Mouse (Mus musculus): ENCODE results near the gene Amph.

Gene Amph

GRCm38 (mm10) chr13:19147468-19147867 is 199.5 kb downstream of the Amph start:
- no peak for DNase-seq

- no peak for DNase-seq
Measured at GRCm38 (mm10) chr13:19149574-19149973, 201.6 kb downstream of the Amph start.

GRCm38 (mm10) chr13:19150438-19151301 is 202.7 kb downstream of the Amph start:
- DNase-seq: no peak

GRCm38 (mm10) chr13:19152126-19152525 is 204.1 kb downstream of the Amph start:
- DNase-seq: no peak

GRCm38 (mm10) chr13:19158484-19158883 is 210.5 kb downstream of the Amph start:
- peak in 1 of 2 experiments; percentile 40 for DNase-seq

GRCm38 (mm10) chr13:19160616-19161015 is 212.6 kb downstream of the Amph start:
- DNase-seq: no peak

- no peak for DNase-seq
Measured at GRCm38 (mm10) chr13:19161111-19161510, 213.1 kb downstream of the Amph start.

- DNase-seq: peak; percentile 42 to 53
Measured at GRCm38 (mm10) chr13:19162120-19162519, 214.1 kb downstream of the Amph start.

GRCm38 (mm10) chr13:19177662-19178259 is 229.8 kb downstream of the Amph start:
- peak; percentile 51 to 52 for DNase-seq

GRCm38 (mm10) chr13:19178351-19178750 is 230.3 kb downstream of the Amph start:
- DNase-seq: no peak

GRCm38 (mm10) chr13:19182259-19182658 is 234.3 kb downstream of the Amph start:
- DNase-seq: peak; percentile 55 to 70

- no peak for DNase-seq
Measured at GRCm38 (mm10) chr13:19190052-19190451, 242.0 kb downstream of the Amph start.

GRCm38 (mm10) chr13:19194803-19195202 is 246.8 kb downstream of the Amph start:
- no peak for DNase-seq

- no peak for DNase-seq
Measured at GRCm38 (mm10) chr13:19195456-19195855, 247.5 kb downstream of the Amph start.
